Comparison of ENCODE assay signal across 30 mouse cellular contexts in genomic region chr6:37030402-37030801, GRCm38 (mm10).
DNase-seq lines count a peak whose midpoint lies in the region; ATAC-seq and TF ChIP-seq lines count a peak whose summit lies in the region.
"Had no signal": no experiment of that assay in that cellular context is flagged by ENCODE, and none has a peak within 500 bp of the region (broad histone marks: within the 10 kb centered on the region; RNA-seq: fewer than 3 reads in every experiment).

No protein-coding gene starts in this region.

- H3K36me3 ChIP-seq in heart, embryonic 13.5 days = no peaks in the 10 kb centered on the region
- no peaks in the 10 kb centered on the region for H3K36me3 ChIP-seq in limb, embryonic 14.5 days (ENCODE audit: control insufficient read depth, insufficient read depth, low read length)
- H3K36me3 ChIP-seq in limb, embryonic 10.5 days = no peaks in the 10 kb centered on the region
- peaks cover 13% of the 10 kb centered on the region for H3K36me3 ChIP-seq in midbrain, postnatal 0 days (ENCODE audit: insufficient read depth, low read length)
- peaks cover 6% of the 10 kb centered on the region; the same call in 1 of the 2 replicates for H3K36me3 ChIP-seq in midbrain, embryonic 15.5 days (replicated peaks)
- H3K36me3 ChIP-seq: G1E; heart, embryonic 12.5 days; limb, embryonic 15.5 days; liver, embryonic 13.5 days; midbrain, embryonic 10.5 days; neural tube, embryonic 12.5 days had no signal

- no peak overlapping the region for H3K4me2 ChIP-seq in heart, embryonic 13.5 days
- no peak overlapping the region for H3K4me2 ChIP-seq in limb, embryonic 14.5 days (replicated peaks; ENCODE audit: low read depth, low read length, severe bottlenecking)
- no peak overlapping the region for H3K4me2 ChIP-seq in midbrain, postnatal 0 days (ENCODE audit: low read depth, low read length, poor library complexity, severe bottlenecking)
- no peak overlapping the region for H3K4me2 ChIP-seq in midbrain, embryonic 15.5 days
- H3K4me2 ChIP-seq: forebrain, embryonic 13.5 days; heart, embryonic 12.5 days; hindbrain, embryonic 13.5 days; limb, embryonic 15.5 days; liver, embryonic 13.5 days; neural tube, embryonic 12.5 days had no signal

- 72% methylated on average over 2 of the region's 2 CpGs for WGBS in heart, embryonic 13.5 days
- WGBS in limb, embryonic 14.5 days = 69% methylated on average over 2 of the region's 2 CpGs
- WGBS in limb, embryonic 10.5 days = 90% methylated on average over 2 of the region's 2 CpGs
- 80% methylated on average over 2 of the region's 2 CpGs for WGBS in midbrain, postnatal 0 days
- 91% methylated on average over 2 of the region's 2 CpGs for WGBS in midbrain, embryonic 15.5 days

- TF ChIP-seq POLR2A in limb, embryonic 14.5 days (IDR thresholded peaks at IDR 0.05; ENCODE audit: borderline replicate concordance, extremely low read depth, insufficient read depth, insufficient read length) = no peak

- H3K4me1 ChIP-seq in heart, embryonic 13.5 days = peaks cover 12% of the 10 kb centered on the region; the same call in 1 of the 2 replicates
- 0 out of 2 replicates have a peak, but pooled peaks cover 3% of the 10 kb centered on the region for H3K4me1 ChIP-seq in limb, embryonic 14.5 days (ENCODE audit: control insufficient read depth, insufficient read depth, low read length)
- H3K4me1 ChIP-seq in limb, embryonic 10.5 days = no peaks in the 10 kb centered on the region
- no peaks in the 10 kb centered on the region for H3K4me1 ChIP-seq in midbrain, postnatal 0 days (ENCODE audit: insufficient read depth, low read length)
- H3K4me1 ChIP-seq in midbrain, embryonic 15.5 days = no peaks in the 10 kb centered on the region
- H3K4me1 ChIP-seq: forebrain, embryonic 13.5 days; heart, embryonic 12.5 days; liver, embryonic 13.5 days; midbrain, embryonic 10.5 days; neural tube, embryonic 12.5 days had no signal

- H3K27me3 ChIP-seq in heart, embryonic 13.5 days (replicated peaks) = no peaks in the 10 kb centered on the region
- no peaks in the 10 kb centered on the region for H3K27me3 ChIP-seq in limb, embryonic 14.5 days (ENCODE audit: control insufficient read depth, insufficient read depth, low read length)
- H3K27me3 ChIP-seq in limb, embryonic 10.5 days (ENCODE audit: low read depth, poor library complexity, severe bottlenecking) = no peaks in the 10 kb centered on the region
- no peaks in the 10 kb centered on the region for H3K27me3 ChIP-seq in midbrain, postnatal 0 days (ENCODE audit: insufficient read depth, low read length)
- no peaks in the 10 kb centered on the region for H3K27me3 ChIP-seq in midbrain, embryonic 15.5 days (replicated peaks)
- H3K27me3 ChIP-seq: forebrain, embryonic 13.5 days; heart, embryonic 12.5 days; hindbrain, embryonic 13.5 days; limb, embryonic 15.5 days; liver, embryonic 13.5 days; neural tube, embryonic 12.5 days had no signal

- intact Hi-C loops in heart, postnatal 10 days (cut with DNase I) = loop anchor here (5.0 to 10.0 kb wide), 2 partner anchors 48 to 216 kb away; partner anchors contain the start of gene Ptn

- DNase-seq in heart, postnatal 10 days = no peak
- peak; percentile 83 for DNase-seq in limb, embryonic 14.5 days (ENCODE audit: low spot score)
- DNase-seq in limb, embryonic 10.5 days (ENCODE audit: low spot score) = no peak
- DNase-seq in midbrain, postnatal 0 days (ENCODE audit: low spot score) = peak; percentile 38
- DNase-seq in kidney, adult 18-20 months = no peak
- DNase-seq in thymus, postnatal 14 days = no peak
- DNase-seq: adrenal gland, postnatal 25 days; cerebellum, adult 11-12 months; cerebellum, adult 9-11 months; embryo, embryonic 11 days; gastrocnemius, postnatal 25 days; kidney, adult 2 months; kidney, postnatal 36 days; liver, embryonic 13.5 days; right cerebral cortex, adult 18-20 months; spleen, adult 18-20 months had no signal

- no peak for ATAC-seq in heart, embryonic 13.5 days (ENCODE audit: extremely low read depth, insufficient number of reproducible peaks, low FRiP score, low TSS enrichment)
- ATAC-seq in limb, embryonic 14.5 days (ENCODE audit: low FRiP score, low read depth) = no peak
- no peak for ATAC-seq in midbrain, postnatal 0 days (ENCODE audit: low FRiP score)
- ATAC-seq in midbrain, embryonic 15.5 days (replicated peaks) = no peak
- ATAC-seq: forebrain, embryonic 13.5 days; midbrain, embryonic 16.5 days; Patski had no signal

- H3K9me3 ChIP-seq in heart, embryonic 13.5 days = no peaks in the 10 kb centered on the region
- no peaks in the 10 kb centered on the region for H3K9me3 ChIP-seq in limb, embryonic 14.5 days (ENCODE audit: control insufficient read depth, low read length)
- no peaks in the 10 kb centered on the region for H3K9me3 ChIP-seq in limb, embryonic 10.5 days (replicated peaks)
- no peaks in the 10 kb centered on the region for H3K9me3 ChIP-seq in midbrain, postnatal 0 days (ENCODE audit: low read length)
- no peaks in the 10 kb centered on the region for H3K9me3 ChIP-seq in midbrain, embryonic 15.5 days
- H3K9me3 ChIP-seq: forebrain, embryonic 13.5 days; G1E; heart, embryonic 12.5 days; hindbrain, embryonic 13.5 days; limb, embryonic 15.5 days; liver, embryonic 13.5 days; midbrain, embryonic 10.5 days; neural tube, embryonic 12.5 days had no signal

- no peak overlapping the region for H3K4me3 ChIP-seq in heart, embryonic 13.5 days
- H3K4me3 ChIP-seq in limb, embryonic 14.5 days (replicated peaks; ENCODE audit: low read length) = no peak overlapping the region
- H3K4me3 ChIP-seq in limb, embryonic 10.5 days = no peak overlapping the region
- H3K4me3 ChIP-seq in midbrain, postnatal 0 days (ENCODE audit: low read depth, low read length) = no peak overlapping the region
- H3K4me3 ChIP-seq in midbrain, embryonic 15.5 days = no peak overlapping the region
- H3K4me3 ChIP-seq: forebrain, embryonic 13.5 days; heart, embryonic 12.5 days; hindbrain, embryonic 13.5 days; layer of hippocampus, adult 2 months; left cerebral cortex, adult 2 months; limb, embryonic 15.5 days; liver, embryonic 13.5 days; midbrain, embryonic 10.5 days; myocyte; neural tube, embryonic 12.5 days had no signal

- no peak for TF ChIP-seq CTCF in midbrain, postnatal 0 days (IDR thresholded peaks at IDR 0.05)

- peak overlapping the region; percentile 77 for H3K27ac ChIP-seq in heart, embryonic 13.5 days (replicated peaks)
- no peak overlapping the region; the same call in 1 of the 2 replicates for H3K27ac ChIP-seq in limb, embryonic 14.5 days (replicated peaks; ENCODE audit: low read depth, low read length)
- no peak overlapping the region for H3K27ac ChIP-seq in limb, embryonic 10.5 days
- no peak overlapping the region for H3K27ac ChIP-seq in midbrain, postnatal 0 days (ENCODE audit: low read depth, low read length)
- no peak overlapping the region for H3K27ac ChIP-seq in midbrain, embryonic 15.5 days
- H3K27ac ChIP-seq: forebrain, embryonic 13.5 days; hindbrain, embryonic 13.5 days; layer of hippocampus, adult 2 months; left cerebral cortex, adult 2 months; liver, embryonic 13.5 days; midbrain, embryonic 10.5 days; neural tube, embryonic 12.5 days had no signal

- H3K9ac ChIP-seq in heart, embryonic 13.5 days = no peak overlapping the region
- H3K9ac ChIP-seq in limb, embryonic 14.5 days (ENCODE audit: low read depth, low read length, severe bottlenecking) = no peak overlapping the region
- H3K9ac ChIP-seq in midbrain, postnatal 0 days (replicated peaks; ENCODE audit: low read length, poor library complexity, severe bottlenecking) = no peak overlapping the region
- H3K9ac ChIP-seq in midbrain, embryonic 15.5 days = no peak overlapping the region
- H3K9ac ChIP-seq: forebrain, embryonic 13.5 days; heart, embryonic 12.5 days; hindbrain, embryonic 13.5 days; limb, embryonic 15.5 days; liver, embryonic 13.5 days; neural tube, embryonic 12.5 days had no signal

Comparison
In these comparisons a context has a peak if more than half of its experiments do, and no peak if none do; other contexts are left out.
1. DNase-seq: peak in limb, embryonic 14.5 days (single experiment) and midbrain, postnatal 0 days (single experiment); none in heart, postnatal 10 days (0 of 2), limb, embryonic 10.5 days (single experiment), kidney, adult 18-20 months (single experiment) and thymus, postnatal 14 days (single experiment).